Mouse (Mus musculus) gastrocnemius, adult 2 months (tissue): ENCODE measurements around the gene Nceh1. TPM values are rescaled to one million over a fixed set of nuclear protein-coding genes. Genes with fewer than 3 reads are reported as not detected.

Source experiments
- DNase-seq: peaks from one replicate; pipeline ENCODE4 v3.0.0; 2022
- H3K27ac ChIP-seq: fragments of 200-600 bp; 2 replicates; pipeline ENCODE4 v1.8.1; 2022; ENCODE audit warnings: mild to moderate bottlenecking
- H3K4me3 ChIP-seq: fragments of 200-600 bp; 2 replicates; pipeline ENCODE4 v1.8.1; 2022; ENCODE audit warnings: mild to moderate bottlenecking, moderate library complexity
- CTCF ChIP-seq: fragments of 200-600 bp; IDR thresholded peaks from 2 replicates; pipeline ENCODE4 v1.8.1; 2022; ENCODE audit warnings: antibody characterized with exemption, mild to moderate bottlenecking, moderate library complexity
- intact Hi-C: fragments of 180-260 bp; cut with DNase I; formaldehyde crosslinking; loops from one replicate; pipeline ENCODE4 v1.15.1; 2025
- total RNA-seq, 2 experiments: library from RNA; stranded (reverse); gene quantifications; 2 replicates each; pipeline ENCODE4 v1.2.3; 2021

Nceh1 gene
- total RNA-seq, 2 experiments from 2014 or later, result 16.7 to 31.6 TPM

DNA sequence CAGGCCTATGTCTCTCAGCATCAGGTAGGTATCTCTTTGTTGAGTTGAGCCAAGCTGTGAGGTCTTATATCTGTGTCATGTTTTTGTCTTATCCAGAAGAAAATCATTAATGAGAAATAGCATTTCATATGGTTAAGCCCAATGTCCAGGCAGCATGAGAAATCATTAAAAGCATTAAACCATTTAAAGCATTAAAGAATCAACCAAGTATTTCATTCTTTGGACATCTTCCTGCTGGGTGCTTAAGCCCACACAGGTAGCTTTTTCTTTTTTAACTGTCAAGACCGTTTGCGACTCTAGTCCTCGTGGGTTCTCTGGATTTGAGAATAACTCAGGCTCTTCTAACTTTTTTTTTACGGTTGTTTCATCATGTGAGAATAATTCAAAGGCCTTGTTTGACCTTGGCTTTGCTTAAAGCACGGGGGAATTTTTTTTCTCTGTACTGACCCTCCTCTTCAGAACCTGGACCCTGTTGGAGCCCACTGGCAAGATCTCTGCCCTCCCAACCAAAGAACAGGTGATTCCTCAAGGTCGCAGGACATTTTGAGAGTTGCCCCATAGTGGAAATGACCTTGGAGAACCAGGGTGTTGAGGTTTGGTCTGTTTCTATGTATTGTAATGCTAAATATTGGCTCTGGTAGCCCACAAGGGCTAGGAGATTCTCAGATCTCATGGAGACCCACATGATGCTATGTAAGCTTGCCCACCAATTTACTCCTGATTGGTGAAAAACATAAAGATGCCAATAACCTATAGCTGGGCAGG lies 20.9 kb upstream of the Nceh1 start:
- no peak for TF ChIP-seq CTCF
- no peak for DNase-seq
- H3K4me3 ChIP-seq, result no peak overlapping the region
- no peak overlapping the region for H3K27ac ChIP-seq
- intact Hi-C loops, result no loop called here

GRCm38 (mm10) chr3:27162410-27162804 lies 20.4 kb upstream of the Nceh1 start:
- intact Hi-C loops, result no loop called here
- DNase-seq, result no peak
- Histone ChIP-seq H3K27ac (no peak overlapping the region), H3K4me3 (no peak overlapping the region)
- no peak for TF ChIP-seq CTCF

DNA sequence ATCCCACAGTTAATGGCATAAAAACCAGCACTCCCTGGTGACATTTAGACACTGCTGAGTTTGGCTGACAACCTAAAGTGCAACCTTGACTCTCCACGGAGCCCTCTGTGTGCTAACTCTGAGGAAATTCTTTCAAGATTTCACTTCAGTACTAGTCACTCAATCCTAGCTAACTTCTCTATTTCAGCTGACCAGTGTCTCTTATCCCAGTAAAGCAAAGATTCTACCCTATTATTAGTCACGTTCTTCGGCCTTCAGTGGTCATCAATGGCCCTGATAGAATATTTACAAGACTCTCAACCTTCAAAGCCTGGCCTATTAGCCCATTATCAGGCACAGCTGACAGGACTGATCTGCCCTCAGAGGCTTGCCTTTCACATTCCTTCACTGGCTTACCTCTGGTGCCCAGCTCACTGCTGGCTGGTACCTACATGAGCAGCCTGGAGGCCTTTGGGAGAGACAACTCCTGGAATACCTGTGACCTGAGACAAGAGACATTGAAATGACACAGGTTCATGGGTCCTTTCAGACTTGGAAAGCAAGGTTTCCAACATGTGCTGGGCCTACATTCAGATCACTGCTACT lies 17.2 kb upstream of the Nceh1 start:
- no peak for TF ChIP-seq CTCF
- Histone ChIP-seq H3K27ac (no peak overlapping the region), H3K4me3 (no peak overlapping the region)
- intact Hi-C loops, result no loop called here
- no peak for DNase-seq

GRCm38 (mm10) chr3:27170257-27170656 lies 12.5 kb upstream of the Nceh1 start:
- Histone ChIP-seq H3K4me3 (no peak overlapping the region), H3K27ac (no peak overlapping the region)
- no peak for TF ChIP-seq CTCF
- intact Hi-C loops, result no loop called here
- no peak for DNase-seq

- Histone ChIP-seq H3K27ac (no peak overlapping the region), H3K4me3 (no peak overlapping the region)
- DNase-seq, result no peak
- TF ChIP-seq CTCF, result no peak
- intact Hi-C loops, result no loop called here
Measured at GRCm38 (mm10) chr3:27179711-27180110, 3.1 kb upstream of the Nceh1 start.

DNA sequence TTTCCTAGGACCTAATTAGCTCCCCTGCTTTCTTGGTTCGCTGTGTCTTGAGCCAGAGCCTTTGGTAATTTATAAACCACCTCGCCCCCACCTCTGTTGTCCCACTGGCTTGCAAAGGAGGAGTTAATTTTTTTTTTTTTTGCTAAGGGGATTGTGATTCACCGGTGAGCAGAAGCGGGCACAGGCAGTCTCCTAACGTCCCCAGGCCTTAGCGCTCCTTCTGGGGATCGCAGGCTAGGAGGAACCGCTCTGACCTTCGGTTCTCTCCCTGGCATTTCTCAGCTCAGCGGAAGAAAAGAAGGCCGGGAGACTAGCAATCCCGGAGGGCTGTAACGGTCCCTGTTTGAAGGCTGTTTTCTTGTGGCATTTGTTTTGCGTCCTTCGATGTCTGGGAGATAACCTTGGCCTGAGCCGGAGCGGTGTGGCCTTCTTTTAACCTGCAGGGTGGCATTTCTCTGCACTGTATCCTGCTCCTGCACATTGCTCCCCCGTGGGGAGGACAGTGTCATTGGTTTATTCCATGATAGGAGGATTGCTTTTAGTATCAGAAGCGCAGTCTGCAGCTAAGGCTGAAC lies 923 bp downstream of the Nceh1 start:
- intact Hi-C loops, result no loop called here
- Histone ChIP-seq H3K4me3 (peak overlapping the region; percentile 95), H3K27ac (peak overlapping the region; percentile 81)
- DNase-seq, result no peak
- TF ChIP-seq CTCF, result no peak

GRCm38 (mm10) chr3:27188386-27188785 lies 5.6 kb downstream of the Nceh1 start:
- Histone ChIP-seq H3K4me3 (no peak overlapping the region), H3K27ac (0 out of 2 replicates have a peak overlapping the region, but pooled peaks have one; percentile 13)
- no peak for TF ChIP-seq CTCF
- intact Hi-C loops, result no loop called here
- DNase-seq, result no peak

DNA sequence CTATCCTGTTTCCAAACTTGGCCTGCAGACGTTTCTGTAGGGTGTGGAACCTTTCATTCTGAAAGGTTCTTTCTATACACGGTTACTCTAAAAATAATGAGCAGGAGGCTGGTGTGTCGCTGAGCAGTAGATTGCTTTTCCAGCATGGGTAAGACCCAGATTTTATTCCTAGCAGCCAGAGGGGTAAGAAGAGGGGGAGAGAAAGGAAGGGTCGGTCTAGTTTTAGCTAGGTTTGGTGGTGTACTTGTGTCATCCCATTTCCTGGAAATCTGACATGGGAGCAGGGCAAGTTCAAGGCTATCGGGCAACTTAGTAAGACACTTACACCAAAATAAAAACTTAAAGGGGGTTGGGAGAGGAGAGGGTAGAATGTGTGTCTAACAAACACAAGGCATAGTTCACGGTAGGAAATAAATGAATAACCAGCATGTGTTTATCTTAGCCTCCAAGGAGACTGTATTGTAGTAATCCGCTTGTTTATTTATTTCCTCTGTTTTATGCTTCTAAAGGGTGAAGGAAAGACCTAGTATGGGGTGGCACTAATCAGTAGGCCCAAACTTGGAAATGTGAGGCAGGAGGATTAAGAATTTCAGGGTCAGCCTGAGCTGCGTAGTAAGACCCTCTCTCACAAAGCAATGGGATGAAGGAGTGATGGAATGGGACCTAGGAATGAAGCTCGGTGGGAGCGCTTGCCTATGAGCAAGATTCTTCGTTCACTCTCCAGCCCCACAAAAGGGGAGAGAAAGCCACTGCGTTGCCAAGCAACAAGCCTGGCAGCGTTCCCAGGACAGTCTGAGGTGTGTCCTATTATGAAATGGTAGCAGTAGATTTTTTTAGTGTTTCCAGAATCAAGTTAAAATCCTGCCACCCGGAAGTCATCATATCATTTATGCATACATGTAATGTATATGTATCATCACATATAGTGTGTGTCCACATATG lies 6.8 kb downstream of the Nceh1 start:
- intact Hi-C loops, result no loop called here
- H3K4me3 ChIP-seq, result no peak overlapping the region
- TF ChIP-seq CTCF, result no peak
- peak; percentile 71 for DNase-seq
- H3K27ac ChIP-seq, result no peak overlapping the region

DNA sequence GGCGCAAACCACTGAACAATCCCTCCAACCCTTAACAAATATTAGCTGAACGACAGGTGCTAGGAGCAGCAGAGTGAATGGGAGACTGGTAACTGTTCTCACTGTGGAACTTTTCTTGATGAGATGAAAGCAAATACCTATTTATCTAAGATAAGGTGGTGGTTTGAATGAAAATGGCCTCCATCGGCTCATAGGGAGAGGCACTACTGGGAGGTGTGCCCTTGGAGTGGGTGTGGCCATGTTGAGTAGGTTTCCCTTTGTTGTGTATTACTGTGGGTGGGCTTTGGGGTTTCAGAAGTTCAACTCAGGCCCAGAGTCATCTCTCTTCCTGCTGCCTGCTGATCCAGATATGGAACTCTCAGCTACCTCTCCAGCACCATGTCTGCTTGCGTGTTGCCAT lies 8.1 kb downstream of the Nceh1 start:
- DNase-seq, result no peak
- TF ChIP-seq CTCF, result no peak
- Histone ChIP-seq H3K27ac (no peak overlapping the region), H3K4me3 (no peak overlapping the region)
- intact Hi-C loops, result no loop called here

DNA sequence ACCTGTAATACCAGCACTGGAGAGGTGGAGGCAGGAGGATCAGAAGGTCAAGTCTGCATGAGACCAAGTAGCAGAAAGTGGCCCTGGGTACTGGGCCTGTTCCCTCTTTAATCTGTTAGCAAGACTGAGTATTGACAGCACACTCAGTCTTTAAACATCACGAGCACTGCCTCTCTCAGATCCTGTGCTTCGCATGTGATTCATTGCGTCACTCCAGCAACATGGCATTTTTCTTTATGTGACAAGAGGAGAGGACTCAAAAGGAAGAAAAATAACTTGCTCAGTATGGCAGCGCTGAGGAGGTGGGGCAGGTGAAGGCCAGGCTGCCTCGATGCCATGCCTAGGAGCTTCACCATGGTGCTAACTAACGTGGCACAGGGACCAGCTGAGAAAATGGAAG lies 9.1 kb downstream of the Nceh1 start:
- intact Hi-C loops, result no loop called here
- no peak overlapping the region for H3K4me3 ChIP-seq
- no peak for DNase-seq
- peak overlapping the region; percentile 40; the same call in 1 of the 2 replicates for H3K27ac ChIP-seq
- TF ChIP-seq CTCF, result no peak

DNA sequence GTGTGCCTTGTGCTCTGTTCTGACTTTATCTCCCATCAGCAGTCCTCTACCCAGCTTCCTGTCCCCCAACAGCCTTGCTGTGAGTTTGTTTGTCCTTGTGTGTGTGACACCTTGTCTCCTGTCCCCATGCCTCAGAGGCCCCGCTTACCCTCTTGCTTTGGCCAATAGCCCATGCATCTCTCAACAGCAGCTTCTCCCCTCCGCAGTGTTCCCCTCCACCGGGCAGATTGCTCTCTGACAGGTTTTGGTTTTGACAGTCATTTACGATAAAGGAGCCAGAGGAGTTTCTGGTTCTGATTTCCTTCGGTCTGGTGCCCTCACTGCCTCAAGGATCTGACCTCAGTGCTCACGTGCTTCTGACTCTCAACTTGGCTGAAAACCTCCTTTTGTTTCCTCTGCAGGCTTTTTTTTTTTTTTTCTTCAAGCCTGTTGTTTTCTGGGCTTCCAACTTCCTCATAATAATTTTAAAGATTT lies 11.1 kb downstream of the Nceh1 start:
- TF ChIP-seq CTCF, result no peak
- Histone ChIP-seq H3K27ac (peak overlapping the region; percentile 72), H3K4me3 (peak overlapping the region; percentile 43)
- intact Hi-C loops, result no loop called here
- no peak for DNase-seq

DNA sequence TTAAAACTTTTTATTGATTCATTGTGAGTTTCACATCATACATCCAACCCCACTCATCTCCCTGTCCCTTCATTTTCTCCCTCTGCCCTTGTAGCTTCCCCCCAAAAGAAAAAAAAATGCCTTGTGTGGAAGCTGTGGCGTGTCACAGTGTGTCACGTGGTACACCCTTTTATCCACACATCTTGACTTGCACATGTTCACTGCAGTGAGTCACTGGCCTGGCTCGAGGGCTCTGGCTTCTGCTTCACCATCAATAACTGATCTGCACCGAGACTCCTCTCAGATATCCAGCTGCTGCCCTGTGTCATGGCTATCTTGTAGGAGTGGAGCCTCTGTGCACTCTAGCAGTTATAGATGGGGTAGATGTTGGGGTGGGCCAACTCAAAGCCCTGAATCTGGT lies 12.4 kb downstream of the Nceh1 start:
- intact Hi-C loops, result no loop called here
- no peak for DNase-seq
- no peak for TF ChIP-seq CTCF

More for the DNA sequence above, 12.4 kb downstream of the Nceh1 start:
- no peak overlapping the region for H3K4me3 ChIP-seq
- no peak overlapping the region for H3K27ac ChIP-seq
